Mouse (Mus musculus) forelimb bud, embryonic 11.5 days (tissue): Measurements from ENCODE around the gene Astn2.

Experiments used
- DNase-seq: peaks from one replicate; pipeline ENCODE4 v3.0.0-alpha.2; 2012; ENCODE audit warnings: low read depth, low spot score

The Astn2 gene

DNA sequence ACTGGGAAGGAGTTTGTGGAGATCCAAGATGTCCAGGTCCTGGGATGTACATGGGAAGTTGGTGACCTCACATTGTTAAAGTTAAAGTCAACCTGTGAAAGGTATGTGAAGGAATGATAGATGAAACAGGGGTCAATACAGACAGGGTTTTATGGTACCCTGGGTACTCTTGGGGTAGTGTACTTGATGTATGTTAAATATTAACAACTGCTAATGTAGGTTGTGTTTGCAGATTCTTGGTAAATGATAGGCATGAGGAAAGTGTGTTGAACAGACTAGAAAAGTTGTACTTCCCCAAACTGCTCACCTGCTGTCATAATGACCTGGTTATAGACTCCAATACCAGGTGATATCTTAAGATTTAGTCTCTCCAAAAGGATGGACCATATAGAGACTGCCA lies 539.9 kb downstream of the Astn2 start:
- no peak for DNase-seq

DNA sequence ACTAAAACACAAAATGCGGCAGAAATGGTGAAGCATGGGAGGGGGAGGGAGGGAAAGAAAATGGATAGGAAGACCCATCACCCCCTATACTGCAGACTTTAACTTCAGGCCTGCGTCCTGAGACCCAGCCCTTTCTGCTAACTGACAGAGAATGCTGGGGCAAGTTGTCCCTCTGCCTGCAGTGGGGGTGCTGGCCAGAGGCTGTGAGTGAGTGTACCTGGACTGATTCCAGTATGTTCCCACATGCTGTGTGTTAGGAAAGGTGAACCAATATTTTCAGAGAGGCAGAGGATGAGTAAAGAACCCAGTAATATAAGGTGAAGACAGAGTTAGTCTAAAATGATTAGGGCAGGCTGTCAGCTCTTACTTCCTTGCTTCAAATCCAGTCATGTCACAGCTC lies 561.2 kb downstream of the Astn2 start:
- no peak for DNase-seq

DNA sequence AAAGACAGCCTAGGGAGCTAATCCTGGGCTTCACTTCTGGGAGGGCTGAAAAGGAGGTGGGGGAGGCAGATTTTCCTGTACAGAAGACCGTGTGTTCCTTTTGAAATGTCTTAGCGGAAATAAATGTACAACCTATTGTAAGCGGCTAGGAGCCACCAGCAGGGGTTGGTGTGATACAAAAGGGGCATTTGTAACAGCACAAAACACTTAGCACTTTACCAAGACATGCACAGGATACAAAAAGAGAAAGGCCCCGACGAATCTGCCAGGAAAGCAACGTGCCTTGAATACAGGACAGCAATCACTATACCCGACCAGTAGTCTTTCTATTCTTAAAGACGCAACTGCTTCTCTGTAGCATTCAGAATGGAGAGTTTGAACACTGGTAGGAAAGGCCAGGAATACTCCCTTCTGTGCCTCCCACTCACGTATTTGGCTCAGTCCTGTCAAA lies 564.8 kb downstream of the Astn2 start:
- DNase-seq: no peak

DNA sequence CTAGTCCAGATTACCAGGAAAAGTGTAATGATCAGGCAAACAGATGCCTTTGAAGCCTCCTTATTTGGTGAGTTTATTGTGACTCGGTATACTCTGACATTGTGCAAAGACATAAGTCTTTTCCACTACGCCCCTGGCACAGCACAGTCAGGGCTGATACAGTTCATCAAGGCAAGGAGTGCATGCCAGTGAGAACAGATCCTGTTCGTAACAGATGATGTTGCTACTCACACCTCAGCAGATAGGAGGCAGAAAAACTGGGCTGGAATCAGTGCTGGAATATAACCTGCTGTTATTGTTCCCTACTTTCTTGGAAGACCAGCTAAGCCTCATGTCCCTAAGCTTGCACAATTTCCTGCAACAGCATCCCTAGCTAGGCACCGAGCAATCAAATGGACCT lies 565.6 kb downstream of the Astn2 start:
- no peak for DNase-seq

DNA sequence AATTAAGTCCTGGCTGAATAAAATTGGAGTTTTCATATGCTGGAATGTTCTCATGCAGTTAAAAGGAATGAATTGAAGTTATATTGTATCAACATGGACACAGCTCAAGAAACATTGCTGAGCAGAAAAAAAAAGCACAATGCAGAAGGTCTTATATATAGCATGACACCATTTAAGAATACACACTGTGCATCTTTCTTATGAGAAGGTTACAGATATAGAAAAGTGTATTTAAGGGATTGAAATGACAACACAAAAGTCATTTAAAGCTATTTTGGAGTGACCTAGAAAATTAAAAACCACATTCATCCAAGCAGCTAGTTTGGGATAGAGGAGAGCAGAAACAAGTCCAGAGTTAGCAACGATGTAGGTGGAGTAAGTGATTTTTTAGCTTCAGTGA lies 571.4 kb downstream of the Astn2 start:
- no peak for DNase-seq

DNA sequence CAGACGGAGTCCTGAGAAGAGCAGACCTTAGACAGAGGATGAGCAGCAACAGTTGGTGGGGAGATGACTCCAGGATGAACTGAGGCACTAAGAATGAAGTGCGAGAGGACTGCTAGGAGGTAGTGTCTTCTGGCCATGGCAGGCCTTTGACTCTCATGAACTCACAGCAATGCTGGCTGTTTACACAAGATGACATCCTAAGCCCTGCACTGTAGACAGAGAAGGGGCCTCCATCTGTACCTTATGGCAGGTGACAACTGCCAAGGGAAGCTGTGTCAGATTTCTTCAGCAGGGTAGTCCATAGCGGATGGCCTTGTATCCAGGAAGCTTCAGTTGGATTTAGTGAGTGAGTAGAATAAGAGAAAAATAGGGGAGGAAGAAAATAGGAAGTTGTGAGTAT lies 572.5 kb downstream of the Astn2 start:
- no peak for DNase-seq

DNA sequence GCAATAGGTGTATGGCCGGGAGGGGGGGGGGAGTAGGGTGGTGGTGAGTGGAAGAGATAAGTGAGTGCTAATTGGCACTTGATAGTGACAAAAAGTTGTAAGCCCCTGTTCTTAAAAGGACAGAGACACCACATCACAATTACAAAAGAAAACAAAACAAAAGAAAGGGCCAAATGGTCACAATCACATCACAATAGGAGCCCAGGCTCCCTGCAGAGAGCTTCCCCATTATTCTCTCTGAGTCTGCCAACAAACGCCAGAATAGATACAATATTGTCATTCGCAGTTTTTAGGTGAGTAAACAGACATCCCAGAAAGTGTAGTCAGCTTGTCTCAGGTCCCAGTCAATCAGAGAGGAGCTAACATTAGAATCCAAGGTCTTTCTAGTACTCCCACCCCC lies 573.9 kb downstream of the Astn2 start:
- DNase-seq: no peak

DNA sequence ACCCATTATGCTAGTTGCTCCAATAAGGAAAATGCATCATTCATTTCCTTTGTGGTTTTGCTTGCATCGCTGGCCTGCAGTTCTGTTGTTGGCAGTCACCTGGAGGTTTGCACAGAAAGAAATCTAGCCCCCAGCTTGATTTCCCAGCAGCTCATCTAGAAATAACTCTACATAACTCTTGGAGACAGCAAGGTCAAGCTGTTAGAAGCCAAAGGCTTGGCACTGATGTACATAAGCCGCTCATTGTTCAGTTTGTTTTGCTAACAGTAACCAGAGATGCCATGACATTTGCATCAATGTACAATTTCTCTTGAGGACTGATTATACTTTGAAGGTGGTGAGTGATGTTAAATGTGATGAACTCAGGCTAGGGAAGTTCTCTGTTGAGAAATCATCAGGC lies 583.3 kb downstream of the Astn2 start:
- no peak for DNase-seq

DNA sequence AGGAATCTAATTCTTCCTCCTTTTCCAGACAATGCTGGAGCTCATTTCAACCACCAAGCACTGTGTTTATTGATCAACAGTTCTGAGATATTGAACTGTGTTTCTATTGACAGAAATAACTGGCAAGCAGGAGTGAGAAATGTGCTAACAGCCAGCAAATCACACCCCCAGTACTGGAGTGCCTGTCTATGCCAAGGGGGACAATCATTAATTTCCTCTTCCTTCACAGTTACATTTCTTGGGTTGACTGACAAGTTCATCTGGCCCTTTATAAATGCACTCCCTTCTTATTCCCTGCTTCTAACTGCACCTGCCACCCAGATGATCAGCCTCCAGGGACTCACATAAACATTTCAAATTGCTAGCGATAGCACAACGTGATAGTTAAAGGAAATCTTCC lies 584.2 kb downstream of the Astn2 start:
- no peak for DNase-seq

DNA sequence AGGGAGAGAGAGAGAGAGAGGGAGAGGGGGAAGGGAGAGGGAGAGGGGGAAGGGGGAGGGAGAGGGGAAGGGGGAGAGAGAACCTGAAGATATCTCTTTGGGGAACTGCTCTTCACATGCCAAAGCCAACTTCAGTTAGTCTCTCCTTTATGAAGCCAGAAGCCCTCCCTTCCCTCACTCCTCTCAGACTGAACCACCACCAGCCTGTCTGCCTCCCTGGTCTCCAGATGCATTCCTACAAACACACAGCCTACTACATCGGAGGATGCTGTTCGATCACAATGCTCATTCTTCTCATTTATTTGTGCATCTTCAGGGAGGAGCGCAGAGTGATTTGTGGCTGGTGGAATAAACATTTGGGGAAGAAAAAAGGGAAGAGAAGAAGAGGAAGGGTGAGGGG lies 584.6 kb downstream of the Astn2 start:
- DNase-seq: no peak

DNA sequence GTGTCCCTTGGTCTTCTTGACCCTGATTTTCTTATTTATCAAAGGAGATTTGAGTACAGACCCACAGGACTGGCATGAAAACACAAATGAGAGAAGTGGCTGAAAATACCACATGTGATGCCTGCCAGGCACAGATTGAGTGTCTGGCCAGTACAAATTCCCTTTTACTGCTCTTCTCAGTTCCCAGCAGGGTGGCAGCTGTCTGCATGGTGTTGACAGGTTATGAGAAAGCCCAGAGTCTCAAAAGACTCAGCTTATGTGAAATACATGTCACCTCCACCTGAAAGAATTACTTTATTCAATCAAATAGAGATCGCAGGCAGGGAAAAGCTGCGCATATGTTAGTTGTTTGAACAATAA lies 590.3 kb downstream of the Astn2 start:
- DNase-seq: no peak

DNA sequence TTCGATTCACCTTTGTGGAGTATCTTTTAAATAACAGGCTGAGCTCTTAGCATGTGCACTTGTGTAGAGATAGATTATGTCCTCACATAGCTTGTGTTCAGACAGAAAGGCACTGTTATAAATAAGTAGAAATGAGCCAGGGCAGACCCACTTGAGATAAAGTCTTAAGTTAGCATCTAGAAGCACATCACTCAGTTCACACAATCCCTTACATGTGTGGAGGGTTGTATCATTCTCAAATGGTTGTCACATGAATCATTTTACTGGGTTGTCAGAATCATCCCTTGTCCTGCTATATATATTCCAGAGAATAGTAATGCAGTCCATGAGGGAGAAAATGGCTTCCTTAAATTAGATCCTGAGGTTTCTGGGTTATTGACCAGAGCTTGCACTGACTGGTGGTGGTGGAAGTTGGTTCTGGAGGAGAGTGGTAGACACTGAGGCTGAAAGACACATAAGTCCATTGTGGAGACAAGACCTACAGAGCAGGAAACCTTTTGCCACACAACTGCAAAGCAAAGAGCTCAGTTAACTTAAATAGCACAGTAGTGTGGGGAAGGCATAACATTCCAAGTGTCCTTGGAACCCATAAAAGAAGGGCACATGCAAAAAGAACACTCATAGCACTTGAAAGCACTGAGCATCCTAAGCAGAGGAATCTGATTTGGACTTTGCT lies 590.8 kb downstream of the Astn2 start:
- DNase-seq: no peak

DNA sequence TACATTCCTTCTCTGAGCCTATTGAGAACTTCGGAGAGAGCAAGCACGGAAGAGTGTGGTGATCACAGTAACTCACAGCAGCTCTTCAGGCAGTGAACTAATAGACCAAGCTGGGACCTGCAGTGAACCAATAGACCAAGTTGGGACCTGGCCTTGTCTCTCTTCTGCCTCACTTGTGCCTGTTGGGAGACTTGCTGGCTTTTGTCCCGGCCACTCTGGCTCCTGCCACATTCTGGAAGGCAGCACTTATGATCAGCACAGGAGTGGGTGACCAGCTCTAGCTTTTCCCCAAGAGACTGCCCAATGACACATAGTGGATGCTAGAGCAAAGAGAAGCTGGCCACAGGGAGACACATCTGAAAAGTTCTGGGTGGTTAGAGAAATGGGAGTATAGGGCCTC lies 597.1 kb downstream of the Astn2 start:
- DNase-seq: no peak

DNA sequence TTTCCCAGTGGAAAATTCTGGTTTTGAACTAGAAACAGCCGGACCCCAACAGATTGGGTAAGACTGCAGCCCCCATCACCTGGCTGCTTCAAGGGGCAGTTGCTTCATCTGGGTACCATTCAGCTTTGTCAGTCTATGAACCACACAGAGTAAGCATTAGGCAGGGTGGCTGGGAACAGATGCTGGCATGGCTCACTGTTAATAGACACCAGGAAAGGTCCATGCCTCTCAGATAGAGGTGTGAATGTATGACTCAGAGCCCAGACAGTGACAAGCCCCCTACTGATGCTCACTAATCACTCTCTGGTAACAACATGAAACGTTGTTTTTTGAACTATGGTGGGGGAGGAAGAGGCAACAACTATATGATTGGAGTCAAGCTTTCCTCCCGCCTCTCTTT lies 603.2 kb downstream of the Astn2 start:
- DNase-seq: no peak

DNA sequence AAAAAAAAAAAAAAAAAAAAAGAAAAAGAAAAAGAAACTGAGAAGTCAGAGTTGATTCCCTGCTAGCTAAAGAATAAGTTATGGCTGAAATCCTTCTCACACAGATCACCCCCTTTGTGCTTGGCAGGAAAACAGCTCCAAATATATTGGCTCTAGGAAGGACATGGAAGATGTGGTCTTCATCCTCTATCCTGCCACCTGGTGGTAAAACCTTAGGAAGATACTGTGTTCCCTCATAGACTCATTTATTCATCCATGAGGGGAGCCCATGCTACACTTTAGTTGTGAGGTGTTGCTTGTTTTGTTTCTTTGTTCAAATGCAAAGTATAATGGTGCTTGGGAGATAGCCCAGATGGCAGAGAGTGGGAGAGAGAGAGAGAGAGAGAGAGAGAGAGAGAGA lies 613.4 kb downstream of the Astn2 start:
- no peak for DNase-seq

DNA sequence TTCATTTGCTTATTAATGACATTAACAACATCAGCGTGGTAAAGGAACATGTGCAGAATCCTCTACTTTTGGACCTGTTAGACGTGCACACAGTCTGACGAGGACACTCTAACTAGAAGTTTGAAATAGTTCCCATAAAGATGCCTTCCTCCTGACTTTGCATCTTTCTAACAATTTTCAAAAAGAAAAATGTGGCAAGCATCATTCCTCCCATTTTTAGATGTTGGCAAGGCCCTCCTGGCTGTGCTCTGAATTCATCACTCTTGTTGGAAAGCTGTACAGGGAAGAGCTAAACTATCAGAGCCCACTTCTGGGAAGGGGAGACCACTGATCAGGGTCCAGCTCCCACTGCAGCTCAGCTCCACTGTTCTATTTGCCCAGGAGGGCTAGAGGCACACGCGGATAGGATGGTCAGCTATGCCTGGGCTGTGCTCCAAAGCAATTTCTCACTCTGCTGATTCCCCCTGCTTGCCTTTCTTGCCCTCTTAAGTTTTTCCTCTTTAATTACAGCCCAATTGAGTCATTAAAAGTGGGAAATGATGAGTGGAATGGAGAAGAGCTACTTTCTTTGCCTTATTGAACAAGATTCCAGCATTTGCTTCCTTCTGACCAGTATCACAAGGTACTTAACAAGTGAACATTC lies 630.9 kb downstream of the Astn2 start:
- DNase-seq: no peak

DNA sequence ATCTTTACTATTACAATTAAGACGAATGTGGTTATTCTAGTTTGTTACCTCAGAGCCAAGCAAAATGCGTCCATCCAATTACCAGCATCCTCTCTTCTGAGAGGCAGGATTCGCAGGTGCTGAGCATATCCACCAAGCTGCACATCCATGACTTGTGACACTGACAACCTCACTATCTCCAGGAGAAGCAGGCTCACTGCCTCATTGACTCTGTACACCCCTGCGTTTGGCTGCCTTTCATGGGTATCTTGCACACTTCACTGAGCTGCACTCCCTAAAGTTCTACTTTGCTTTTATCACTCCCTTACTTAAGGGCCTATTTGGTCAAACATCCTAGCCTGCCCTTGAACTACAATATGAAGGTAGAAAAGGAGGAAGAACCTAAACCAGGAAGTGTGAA lies 633.5 kb downstream of the Astn2 start:
- no peak for DNase-seq

DNA sequence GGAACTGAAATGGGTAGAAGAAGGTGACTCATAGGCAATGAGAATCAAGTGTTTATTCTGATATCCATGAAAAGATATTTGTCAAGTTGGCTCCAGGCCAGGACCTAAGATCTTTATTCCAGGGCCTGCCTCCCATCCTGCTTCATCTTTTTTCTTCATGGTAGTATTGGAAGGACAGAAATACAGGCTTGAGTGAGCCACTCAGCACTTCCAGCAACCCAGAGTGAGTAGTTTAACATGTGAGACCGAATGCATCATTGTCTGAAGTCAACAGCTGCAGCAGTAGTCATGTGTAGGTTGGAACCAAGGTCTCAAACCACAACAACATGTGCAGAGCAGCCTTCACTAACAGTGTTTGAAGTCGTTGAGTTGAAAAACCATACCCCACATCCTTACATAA lies 636.5 kb downstream of the Astn2 start:
- no peak for DNase-seq

DNA sequence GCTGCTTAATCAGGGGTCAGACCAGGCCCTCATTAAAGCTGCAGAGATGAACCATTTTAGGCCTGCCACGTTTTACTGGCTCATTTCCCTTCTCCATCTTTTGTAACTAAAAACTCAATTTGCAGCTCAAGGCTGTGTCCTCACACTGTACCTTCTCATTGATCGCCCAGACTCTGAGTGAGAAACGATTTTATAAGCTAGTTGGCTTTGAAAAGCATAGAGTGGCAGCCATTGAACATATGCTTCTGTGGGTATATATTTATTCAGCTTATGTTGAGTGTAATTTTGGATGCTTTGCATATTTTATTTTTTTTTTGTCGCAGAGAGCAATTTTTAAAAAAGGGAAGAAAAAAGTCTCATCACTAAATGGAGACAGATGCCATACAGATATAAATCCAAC lies 637.0 kb downstream of the Astn2 start:
- DNase-seq: no peak

DNA sequence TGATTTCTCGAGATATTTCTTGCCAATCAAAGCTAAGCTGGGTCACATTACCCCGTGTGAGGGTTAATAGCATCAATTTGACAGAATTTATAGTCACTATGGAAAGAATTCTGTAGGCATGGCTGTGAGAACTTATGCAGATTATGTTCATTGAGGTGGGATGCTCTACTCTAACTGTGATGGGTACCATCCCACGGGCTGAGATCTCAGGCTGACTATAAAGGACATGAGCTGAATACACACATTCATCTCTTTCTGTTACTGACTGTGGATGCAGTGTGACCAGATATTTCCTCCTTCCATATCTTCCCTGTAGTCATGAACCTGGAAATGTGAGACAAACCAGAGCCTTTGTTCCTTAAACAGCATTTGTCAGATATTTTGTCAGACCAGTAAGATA lies 639.1 kb downstream of the Astn2 start:
- DNase-seq: no peak

DNA sequence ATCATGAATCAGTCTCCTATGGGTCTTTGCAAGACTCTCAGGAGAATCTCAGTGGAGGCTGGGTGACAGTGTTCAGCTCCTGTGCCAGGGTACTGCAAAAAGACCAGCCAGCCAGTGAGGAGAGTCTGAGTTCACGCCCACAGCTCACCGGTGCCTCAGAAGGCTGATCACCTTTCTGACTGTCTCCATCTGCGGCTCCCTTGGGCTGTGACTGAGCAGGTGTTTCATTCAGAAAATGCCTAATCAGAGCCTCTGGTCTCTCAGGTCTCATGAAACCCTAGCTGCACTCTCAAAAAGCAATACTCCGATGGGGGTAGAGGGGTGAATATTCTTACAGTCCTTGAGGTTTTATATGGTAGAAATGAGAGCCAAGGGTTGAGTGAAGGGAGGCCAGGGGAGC lies 640.1 kb downstream of the Astn2 start:
- no peak for DNase-seq

DNA sequence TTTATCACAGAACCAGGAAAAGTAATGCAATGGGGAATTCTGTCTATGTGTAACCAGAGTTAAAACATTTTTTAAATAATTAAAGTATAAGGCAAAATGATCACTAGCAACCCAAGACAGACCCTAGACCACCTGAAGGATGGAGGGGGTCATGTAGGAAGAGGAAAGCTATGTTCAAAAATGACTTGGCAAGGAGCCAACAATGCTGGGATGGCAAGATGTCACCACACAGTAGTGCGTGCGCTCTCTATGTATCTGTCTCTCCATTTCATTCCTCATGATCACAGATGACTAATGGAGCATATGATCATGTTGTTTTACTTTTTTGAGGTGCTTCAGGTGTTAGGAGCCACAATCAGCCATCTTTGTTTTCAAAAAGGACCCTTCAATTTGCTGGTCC lies 640.6 kb downstream of the Astn2 start:
- no peak for DNase-seq

DNA sequence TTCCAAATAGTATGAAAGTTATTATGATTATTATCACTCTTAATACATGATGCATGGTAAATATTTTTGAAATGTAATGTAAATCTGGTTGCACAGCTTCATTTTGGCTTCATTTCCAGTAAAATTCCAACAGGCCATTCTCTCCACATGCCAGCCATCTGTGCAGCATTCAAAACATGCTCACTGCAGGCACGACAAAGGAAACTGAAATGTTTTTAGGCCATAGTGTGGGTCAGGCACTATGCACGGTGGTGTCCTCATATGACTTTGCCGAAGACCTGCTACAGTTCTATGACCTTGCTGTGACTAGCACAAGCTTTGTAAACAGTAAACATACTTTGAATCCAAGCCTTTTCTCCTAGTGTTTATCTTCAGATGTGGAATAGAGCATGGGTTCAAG lies 642.3 kb downstream of the Astn2 start:
- DNase-seq: no peak

DNA sequence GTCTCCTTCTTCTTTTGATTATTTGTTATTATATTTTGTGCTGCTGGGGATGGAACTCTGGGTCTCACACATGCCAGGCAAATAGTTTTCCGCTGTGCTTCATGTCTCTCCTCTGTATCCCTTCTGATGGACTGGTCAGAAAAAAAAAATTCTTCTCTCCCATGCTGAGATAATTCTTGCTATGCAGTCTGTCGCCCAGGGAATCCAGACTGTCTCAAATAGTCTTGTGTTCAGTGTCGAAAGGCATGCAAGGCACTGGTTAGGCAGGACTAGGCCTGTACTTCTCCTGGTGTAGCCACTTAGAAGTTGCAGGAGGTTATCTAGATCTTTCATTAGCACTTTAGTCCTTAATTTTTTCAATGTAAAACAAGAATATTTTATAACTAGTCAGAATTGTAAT lies 642.8 kb downstream of the Astn2 start:
- DNase-seq: no peak
